Mouse (Mus musculus) colon, adult 2 months (tissue): ENCODE measurements around the gene Gm9903. TPM values are rescaled to one million over a fixed set of nuclear protein-coding genes. Genes with fewer than 3 reads are reported as not detected.

Experiments used
- polyA plus RNA-seq: library from polyadenylated mRNA; depleted of rRNA; stranded (reverse); fragments of >200 nt; gene quantifications from 2 replicates; pipeline ENCODE4 v1.2.3, GENCODE M21; 2012; rRNA removed

Gm9903 gene
- polyA plus RNA-seq = 0.47 and 0.55 TPM in 2 replicates

GRCm38 (mm10) chr5:33629301-33629987, at the start of gene Gm9903, which contains the start of gene Fam53a:
Gene Gm9903 (plus strand): TSS chr5:33629925.
Gene Fam53a (minus strand): TSS chr5:33629635.

GRCm38 (mm10) chr5:33651921-33652782, 22.4 kb downstream of the Gm9903 start, which contains the start of gene Slbp:
Gene Slbp (minus strand): TSS chr5:33652574.

GRCm38 (mm10) chr5:33657787-33658663, 28.3 kb downstream of the Gm9903 start, which contains the start of the genes Tacc3 and Tmem129:
Gene Tacc3 (plus strand): TSS chr5:33658128.
Gene Tmem129 (minus strand): TSS chr5:33658416.

Other genes starting within 250 kb of the Gm9903 start
- gene Nkx1-1, start 195.9 kb upstream of the Gm9903 start, polyA plus RNA-seq = not detected in 2 replicates
- gene Fam53a, start 290 bp upstream of the Gm9903 start, polyA plus RNA-seq = 43.9 and 47.4 TPM in 2 replicates
- 27.1 and 29.8 TPM in 2 replicates for gene Slbp, start 22.6 kb downstream of the Gm9903 start, polyA plus RNA-seq
- 8.7 and 11.4 TPM in 2 replicates for gene Tacc3, start 28.2 kb downstream of the Gm9903 start, polyA plus RNA-seq
- 58.0 and 69.6 TPM in 2 replicates for gene Tmem129, start 28.5 kb downstream of the Gm9903 start, polyA plus RNA-seq
- gene Fgfr3, start 91.7 kb downstream of the Gm9903 start, polyA plus RNA-seq = 84.1 and 96.1 TPM in 2 replicates
- 104 and 116 TPM in 2 replicates for gene Letm1, start 152.9 kb downstream of the Gm9903 start, polyA plus RNA-seq
- 6.8 and 9.7 TPM in 2 replicates for gene Nsd2, start 190.8 kb downstream of the Gm9903 start, polyA plus RNA-seq